Mouse (Mus musculus) erythroid progenitor cell, adult 5-6 weeks (primary cell): ENCODE measurements at regions not wholly inside any gene's neighbourhood (a gene's known extent, or its start where the extent isn't known, plus 50 kb on each side); places are given as distances from the start of the nearest gene placed in this dataset.

ENCODE experiments used
- ATAC-seq: replicated peaks from 2 replicates; pipeline ENCODE4 v1.8.0; 2016; ENCODE audit warnings: moderate number of reproducible peaks, mild to moderate bottlenecking, moderate TSS enrichment, inconsistent platforms; ENCODE audit not compliant: poor library complexity, low FRiP score, severe bottlenecking

DNA sequence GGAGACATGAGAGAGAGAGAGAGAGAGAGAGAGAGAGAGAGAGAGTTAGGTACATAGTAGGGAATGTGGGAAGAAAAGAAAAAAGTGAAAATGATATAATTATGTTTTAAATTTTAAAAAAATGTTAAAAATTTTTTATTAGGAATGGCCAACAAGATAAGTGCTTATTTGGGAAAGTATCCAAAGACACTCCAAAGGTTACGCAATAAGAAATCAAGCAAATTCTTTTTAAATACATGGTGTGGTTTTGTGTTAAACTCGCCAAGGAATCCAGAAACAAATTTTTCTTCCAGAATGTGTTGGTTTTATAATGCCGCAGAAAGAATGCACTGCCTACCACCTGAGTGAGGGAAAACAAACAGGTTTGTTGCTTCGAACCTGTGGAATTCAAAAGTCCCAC lies 617.9 kb downstream of the Kcnj2 start:
- no peak for ATAC-seq

GRCm38 (mm10) chr11:111687769-111688168 lies 621.8 kb downstream of the Kcnj2 start:
- peak; percentile 78 for ATAC-seq

GRCm38 (mm10) chr11:111688186-111688860 lies 622.4 kb downstream of the Kcnj2 start:
- no peak for ATAC-seq

DNA sequence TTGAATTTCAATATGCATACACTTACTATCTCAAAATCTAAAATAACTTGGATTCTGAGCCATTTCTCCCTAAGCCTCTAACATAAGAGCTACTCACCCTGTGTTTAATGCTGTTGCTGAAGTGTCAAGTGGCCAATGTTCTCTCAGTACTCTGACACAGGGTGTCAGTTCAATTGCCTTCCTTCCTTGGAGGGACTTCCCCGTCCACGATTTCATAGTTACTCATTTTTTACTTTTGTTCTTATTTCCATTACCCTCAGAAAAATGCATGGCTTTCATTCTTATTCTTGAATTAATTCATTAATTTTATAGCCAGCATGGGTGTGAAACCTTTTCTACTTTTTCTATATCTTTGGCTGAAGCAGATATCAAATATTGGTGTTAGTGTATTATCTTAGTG lies 623.9 kb downstream of the Kcnj2 start:
- no peak for ATAC-seq

DNA sequence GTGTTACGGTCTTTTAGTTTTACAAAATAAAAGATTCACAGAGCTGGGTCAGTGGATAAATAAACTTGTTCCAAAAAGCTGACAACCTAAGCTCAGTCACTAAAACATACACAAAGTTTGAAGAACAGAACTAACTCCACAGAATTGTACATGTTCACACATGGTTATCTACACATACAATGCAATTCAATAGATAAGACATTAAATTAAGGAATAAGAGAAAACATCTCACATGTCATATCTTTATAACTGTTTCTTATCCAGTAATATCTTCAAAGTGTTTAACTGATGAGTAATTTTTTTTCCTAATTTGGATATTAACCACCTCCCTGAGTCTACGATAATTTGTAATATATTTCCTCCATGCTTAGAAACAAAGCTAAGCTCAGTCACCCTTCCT lies 625.5 kb downstream of the Kcnj2 start:
- ATAC-seq, result no peak

DNA sequence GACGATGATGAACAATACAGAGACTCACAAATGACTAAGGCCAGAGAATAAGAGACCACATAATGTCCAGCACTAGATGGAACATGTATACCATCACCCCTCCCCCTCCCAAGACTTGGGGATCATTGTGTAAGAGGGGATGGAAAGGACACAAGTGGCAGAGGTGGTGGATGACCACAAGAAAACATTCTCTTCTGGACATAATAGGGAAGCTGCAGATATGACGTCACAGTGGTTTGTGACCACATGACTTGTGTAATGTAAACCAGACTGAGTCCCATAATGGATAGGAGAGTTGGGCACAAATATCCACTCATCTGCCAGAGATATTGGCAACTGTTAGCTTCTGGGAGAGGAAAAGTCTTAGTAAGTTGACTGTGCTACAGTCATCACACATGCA lies 630.7 kb downstream of the Kcnj2 start:
- no peak for ATAC-seq

GRCm38 (mm10) chr11:111699862-111700261 lies 633.9 kb downstream of the Kcnj2 start:
- ATAC-seq, result no peak

DNA sequence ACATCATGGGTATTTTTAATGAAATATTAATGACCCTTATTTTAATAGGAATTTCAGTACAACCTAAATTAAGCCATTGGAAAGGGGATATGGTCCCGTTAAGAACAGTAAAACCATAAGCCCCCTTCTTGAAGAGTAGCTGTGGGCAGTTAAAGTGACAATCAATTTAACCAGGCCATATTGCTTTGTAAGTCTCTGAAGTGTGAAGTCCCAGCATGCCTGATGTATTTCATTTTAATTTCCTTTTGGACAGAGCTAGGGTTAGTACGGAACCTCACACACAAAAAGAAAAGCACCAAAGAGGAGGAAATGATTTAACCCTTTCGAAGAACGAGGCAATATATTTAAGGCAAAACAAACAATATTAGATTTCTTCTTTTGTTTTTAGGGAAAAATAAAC lies 640.9 kb downstream of the Kcnj2 start:
- no peak for ATAC-seq

DNA sequence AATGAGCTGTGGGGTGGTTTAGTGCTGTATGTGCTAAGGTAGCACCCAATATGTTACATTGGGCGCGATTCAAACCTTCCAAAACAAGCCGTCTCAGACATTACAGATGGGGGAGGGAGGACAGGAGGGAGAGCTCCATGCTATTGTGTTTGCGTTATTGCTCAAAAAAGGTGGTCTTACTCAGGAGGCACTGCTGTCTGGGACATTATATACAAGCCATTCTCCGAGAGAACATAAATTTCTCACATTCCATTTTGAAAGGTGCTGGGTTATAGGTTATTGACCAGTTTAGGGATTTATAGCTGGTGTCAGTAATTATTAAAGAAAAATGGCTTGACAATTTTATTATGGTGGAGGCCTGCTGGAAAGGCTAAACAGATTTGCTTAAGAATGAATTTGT lies 649.4 kb downstream of the Kcnj2 start:
- ATAC-seq, result no peak

GRCm38 (mm10) chr11:111722276-111722675 lies 656.3 kb downstream of the Kcnj2 start:
- no peak for ATAC-seq

GRCm38 (mm10) chr11:111728148-111728547 lies 662.2 kb downstream of the Kcnj2 start:
- no peak for ATAC-seq

GRCm38 (mm10) chr11:111732096-111732495 lies 666.1 kb downstream of the Kcnj2 start:
- no peak for ATAC-seq

GRCm38 (mm10) chr11:111735446-111735845 lies 669.5 kb downstream of the Kcnj2 start:
- ATAC-seq, result no peak

DNA sequence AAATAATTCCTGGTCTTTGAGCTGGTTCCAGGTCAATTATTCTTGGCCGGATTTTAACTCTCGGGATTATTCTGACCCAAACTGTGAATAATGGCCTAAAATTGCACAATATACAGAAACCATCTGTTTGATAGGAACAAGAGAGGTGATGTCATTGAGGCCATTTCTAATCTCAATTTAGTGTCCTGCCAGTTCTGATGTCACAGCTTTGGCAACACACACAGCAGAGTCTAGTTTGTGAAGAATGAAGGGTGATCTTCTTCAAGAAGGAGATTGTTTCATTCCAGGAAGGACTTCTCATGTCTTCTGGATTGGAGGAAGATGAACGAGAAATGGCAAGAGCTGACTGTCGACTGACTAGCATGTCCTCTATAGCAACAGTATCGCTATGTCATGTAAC lies 670.0 kb downstream of the Kcnj2 start:
- ATAC-seq, result no peak

DNA sequence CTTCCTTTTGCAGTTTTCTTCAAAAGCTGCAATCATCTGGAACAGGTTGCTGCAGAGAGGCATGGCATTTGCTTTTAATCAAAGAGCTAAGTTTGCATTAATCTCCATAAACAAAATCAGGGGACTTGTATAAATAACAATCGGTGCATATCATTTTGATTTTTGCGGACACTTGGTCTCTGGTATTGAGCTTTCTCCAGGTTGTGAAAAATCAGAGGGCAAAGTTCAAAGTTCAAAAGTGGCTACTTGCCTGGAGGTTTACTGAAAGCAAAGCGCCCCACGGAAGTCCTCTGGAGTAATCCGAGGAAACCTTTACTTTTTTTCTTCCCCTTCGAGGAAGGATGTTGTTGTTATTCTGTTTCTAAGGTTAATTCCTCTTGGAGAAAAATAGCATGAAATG lies 677.4 kb downstream of the Kcnj2 start:
- no peak for ATAC-seq

DNA sequence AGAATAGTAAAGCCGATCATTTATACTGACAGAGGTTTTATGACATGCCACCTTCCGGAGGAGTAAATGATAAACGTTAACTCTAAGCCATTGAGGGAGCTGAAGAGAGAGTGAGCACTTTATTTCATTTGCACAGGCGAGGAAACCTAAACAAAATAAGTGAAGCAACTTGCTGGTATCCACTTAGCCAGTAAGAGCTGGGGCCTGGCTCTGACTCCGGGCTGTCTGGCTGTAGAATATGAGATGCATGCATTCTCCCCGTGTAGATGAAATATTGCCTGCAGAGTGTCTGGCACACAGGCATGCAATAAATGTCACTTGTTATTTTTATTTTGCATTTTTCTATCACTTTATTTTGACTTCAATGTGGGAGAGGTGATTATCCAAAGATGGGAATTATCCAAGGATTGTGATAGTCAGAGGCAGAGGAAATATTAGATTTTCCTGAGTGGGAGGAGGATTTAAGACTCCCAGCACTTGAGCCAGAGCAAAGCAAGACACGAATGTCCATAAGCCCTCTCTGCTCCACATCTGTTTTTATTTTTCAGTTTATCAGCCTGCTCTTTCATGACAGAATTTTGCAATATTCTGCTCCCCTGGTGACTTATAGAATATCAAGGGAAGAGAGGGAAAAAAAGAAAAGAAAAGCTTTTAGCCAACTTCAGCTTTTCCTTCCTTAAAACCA lies 681.4 kb downstream of the Kcnj2 start:
- no peak for ATAC-seq

- ATAC-seq, result no peak
Observed at GRCm38 (mm10) chr11:111747947-111748322, 682.0 kb downstream of the Kcnj2 start.

- no peak for ATAC-seq
Observed at GRCm38 (mm10) chr11:111748496-111748895, 682.5 kb downstream of the Kcnj2 start.

- no peak for ATAC-seq
Observed at GRCm38 (mm10) chr11:111754735-111755134, 688.8 kb downstream of the Kcnj2 start.

DNA sequence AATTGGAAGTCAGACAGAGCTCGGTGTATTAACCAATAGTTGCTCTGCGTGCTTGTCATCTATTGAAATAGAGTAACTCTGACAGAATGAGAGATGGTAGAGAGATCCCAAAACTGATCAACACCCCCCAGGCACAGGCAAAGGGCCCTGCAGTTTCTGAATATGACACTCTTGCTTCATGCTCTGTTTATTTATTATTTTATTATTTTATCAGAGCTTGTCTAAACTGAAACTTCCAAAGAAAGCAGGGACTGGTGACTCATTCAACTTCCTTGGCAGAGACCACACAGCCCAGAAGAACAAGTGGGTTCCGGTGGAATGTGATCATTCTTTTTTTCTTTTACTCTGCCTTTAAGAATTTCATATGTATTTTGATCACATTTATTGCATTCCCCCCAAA lies 697.1 kb downstream of the Kcnj2 start:
- no peak for ATAC-seq

DNA sequence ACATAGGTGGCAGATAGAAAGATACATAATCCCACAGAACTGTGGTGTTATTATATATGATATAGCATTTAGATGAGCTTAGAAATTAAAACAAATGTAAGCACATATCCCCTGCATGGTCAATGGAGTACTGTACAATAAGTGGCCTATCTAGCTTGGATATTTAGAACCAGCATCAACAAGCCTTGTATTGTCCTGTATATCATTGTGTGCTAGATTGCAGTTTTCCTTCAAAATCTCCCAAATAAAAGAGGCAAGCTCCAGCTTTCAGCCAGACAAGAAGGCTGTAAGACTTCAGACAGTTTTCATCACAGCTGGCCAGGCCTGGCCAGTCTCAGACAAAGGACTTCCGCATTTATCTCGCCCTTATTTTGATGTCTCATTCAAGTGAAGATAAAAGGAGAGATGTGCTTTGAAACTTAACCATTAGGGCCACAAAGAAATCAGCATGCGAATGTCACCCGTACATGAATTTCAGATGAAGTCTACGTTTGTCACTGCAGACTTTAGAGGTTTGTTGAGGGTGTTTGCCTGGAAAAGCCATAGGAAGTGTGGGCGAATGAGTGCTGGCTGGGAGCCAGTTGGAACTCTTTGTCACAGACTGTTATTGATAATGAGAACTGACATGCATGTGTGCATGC lies 700.5 kb downstream of the Kcnj2 start:
- no peak for ATAC-seq
